Mouse (Mus musculus) liver, adult (tissue): Measurements from ENCODE around the gene 4930519G04Rik.
"Not testable (repeated sequence)": the region's sequence is repeated elsewhere in the genome, so short reads cannot be mapped to it uniquely, and the experiment has no call there.

Experiments used
- GATA4 ChIP-seq: IDR thresholded peaks from 2 replicates; pipeline ENCODE4 v1.6.1; 2014; ENCODE audit warnings: mild to moderate bottlenecking, low read length; ENCODE audit not compliant: insufficient replicate concordance

Gene 4930519G04Rik

DNA sequence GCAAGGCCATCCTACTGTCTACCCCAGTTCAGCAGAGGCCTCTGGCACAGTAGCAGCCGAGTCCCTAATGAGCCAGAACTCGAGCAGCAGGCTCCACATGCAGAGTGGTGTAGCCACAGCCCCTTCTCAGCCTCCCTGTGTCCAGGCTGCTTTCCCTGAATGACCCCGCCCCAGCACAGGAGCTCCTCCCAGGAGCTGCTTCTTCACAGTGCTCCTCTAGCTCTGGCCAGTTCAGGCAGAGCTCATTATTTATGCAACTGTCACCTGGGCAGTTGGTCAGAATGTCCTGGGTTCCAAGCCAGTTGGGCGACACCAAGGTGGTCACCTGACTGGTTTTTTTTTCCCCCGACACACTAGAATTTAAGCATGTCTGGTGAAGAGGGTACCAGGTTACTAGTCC, at the start of gene 4930519G04Rik:
Gene 4930519G04Rik, plus strand, starts transcription at position 301 of the 400 bp plus-strand sequence.
- not testable (repeated sequence) for TF ChIP-seq GATA4

DNA sequence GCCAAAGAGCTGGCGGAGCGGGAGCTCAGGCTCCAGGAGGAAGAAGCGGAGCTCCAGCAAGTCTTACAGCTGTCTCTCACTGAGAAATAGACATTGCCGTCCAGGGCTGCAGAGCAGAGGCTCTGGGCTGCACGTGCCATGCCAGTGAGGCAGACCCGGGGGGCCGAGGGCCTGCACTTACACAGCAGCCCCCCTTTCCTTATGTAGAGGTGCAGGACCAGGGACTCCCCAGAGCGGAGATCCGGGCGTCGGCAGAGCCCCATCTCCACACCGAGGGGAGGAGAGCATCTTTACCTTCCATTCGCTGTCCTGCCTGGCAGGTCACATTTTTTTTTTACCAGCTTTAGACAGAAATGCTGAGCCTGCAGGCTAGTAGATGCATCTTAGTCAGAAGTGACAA, 49.1 kb upstream of the 4930519G04Rik start:
- no peak for TF ChIP-seq GATA4

DNA sequence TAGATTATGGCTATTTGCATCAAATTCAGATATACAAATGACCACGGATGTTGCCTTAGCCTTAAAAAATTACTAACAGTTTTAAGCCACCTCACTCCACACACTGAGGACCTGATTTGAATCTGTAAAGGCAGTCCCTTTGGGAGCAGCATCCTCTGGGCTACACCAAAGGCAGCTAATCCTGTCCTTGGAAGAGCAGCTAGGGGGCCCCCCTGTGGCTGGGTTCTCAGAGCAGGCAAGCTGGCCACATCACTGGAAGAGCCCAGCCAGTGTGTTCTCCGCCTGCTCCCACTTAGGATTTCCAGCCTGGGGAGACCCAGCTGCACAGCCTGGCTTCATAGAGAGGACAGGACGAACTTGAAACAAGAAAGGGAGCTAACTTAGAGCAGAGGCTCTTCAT, 48.5 kb upstream of the 4930519G04Rik start:
- no peak for TF ChIP-seq GATA4

DNA sequence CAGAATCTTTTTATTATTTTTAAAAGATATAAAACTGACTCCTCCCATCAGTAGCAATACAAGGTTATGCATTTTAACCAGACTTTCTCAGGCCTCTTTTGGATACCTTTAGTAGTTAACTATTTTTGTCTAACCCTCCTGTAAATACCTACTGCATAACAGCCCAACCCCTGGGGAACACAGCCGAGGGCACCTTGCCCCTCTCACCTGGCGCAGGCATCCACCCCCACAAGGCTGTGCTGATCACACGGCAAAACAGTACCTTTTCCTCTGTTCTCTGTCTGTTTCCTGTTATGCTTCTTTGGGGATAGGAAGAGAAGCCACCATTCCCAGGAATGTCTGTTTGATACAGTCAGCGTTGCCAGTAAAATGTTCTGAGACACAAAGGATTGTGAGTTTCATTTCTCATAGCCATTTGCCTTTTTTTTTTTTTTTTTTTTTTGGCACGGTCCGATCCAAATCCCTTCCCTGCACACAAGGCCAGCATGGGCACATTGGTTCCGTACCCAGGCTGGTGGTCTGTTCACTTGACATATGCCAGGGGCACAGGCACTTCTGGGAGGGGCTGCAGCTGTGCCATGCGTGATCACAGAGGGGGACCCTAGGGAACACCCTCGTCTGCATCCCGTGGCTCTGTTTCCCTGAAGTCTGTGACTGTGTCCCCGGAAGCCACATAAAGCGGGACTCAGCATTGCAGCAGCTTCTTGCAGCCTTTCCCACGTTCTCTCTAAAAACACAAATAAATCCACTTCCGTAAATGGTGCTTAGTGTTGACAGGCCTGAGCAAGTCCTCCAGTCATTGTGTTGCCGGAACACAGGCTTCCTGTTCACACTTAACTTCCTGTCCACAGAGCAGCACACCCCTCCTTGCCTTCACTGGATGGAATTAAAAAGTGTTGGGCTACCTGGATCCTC, 47.8 kb upstream of the 4930519G04Rik start:
- TF ChIP-seq GATA4, result no peak

DNA sequence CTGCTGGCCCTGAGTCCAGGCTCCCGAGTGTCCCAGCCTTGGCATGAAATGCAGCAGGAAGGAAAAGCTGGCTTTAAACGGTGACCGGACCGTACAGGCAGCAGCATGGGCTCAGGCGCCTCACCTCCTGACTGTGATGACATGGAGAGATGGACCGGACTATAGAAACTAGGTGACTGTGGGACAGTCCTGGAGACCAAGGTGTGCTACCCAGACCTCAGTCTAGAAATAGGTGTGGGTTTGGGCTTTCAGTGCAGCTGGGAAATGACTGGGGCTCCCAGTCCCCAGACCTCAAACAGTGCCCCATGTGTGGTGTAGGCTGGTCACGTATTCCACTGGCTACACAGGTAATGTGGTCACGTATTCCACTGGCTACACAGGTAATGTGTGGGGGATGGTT, 46.8 kb upstream of the 4930519G04Rik start:
- no peak for TF ChIP-seq GATA4

DNA sequence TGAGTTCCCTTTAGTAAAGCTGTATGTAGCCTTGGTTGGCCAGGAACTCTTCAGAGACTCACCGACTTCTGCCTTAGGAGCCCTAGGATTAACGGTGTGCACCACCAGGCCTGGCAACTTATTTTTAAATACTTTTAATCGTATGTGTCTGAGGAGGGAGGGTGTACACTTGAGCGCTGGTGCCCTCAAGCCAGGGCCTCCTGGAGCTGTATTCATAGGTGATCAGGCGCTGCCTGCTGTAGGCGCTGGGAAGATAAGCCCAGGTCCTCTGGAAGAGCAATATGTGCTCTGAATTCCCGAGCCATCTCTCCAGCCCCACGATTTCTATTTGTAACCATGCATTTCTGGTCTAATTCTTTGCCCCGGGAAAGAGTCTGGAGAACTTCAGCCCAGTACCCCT, 46.4 kb upstream of the 4930519G04Rik start:
- TF ChIP-seq GATA4, result no peak

DNA sequence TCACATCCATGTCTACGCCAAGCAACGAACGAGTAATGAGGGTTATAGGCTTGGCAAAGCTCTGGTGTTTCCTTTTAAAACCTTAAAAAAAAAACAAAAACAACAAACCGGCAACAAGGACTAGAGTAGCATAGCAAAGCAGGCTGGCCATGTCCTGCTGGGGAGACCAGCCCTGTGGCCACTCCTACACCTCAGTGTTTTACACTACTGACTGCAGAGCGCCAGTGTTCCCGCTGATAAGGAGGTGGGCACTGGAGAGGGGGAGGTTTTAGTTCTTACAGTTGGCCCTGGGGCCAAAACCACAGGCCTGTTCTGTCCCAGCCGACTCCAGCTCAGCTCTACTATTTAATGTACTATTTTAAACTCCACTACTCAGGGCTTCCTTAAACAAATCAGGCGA, 46.0 kb upstream of the 4930519G04Rik start:
- TF ChIP-seq GATA4, result no peak

DNA sequence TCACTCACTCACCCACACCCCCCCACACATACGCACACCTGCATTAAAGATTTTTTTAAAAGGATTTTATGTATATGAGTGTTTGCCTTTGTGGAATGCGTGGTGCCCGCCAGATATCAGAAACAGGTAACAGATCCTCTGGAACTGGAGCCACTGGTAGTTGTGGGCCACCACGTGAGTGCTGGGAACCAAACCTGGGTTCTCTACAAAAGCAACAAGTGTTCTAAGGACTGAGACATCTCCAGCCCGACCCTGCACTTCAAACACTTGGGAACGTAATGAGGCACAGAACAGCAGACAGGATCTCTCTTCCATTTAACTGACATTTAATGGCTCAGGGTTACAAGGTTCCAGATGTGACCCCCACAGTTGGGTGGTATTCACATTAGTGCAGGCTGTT, 45.6 kb upstream of the 4930519G04Rik start:
- no peak for TF ChIP-seq GATA4

DNA sequence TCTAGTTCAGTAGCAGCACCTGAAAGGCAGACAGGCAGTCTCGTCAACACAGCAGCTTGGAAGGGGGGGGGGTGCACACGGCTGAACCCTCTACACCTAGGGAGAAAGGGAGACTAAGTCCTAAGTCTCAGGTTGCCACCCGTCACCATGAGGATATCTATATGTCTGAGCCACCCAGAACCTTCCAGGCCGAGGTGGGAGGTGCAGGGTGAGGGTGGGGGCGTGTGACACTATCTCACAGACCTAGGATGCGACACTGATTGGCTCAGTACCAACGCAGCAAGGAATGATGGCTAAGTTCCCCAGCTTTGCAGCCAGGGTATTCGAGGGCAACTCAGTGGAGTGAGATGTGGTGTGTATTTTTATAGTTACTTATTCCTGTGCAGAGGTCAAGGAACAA, 45.1 kb upstream of the 4930519G04Rik start:
- TF ChIP-seq GATA4, result no peak

DNA sequence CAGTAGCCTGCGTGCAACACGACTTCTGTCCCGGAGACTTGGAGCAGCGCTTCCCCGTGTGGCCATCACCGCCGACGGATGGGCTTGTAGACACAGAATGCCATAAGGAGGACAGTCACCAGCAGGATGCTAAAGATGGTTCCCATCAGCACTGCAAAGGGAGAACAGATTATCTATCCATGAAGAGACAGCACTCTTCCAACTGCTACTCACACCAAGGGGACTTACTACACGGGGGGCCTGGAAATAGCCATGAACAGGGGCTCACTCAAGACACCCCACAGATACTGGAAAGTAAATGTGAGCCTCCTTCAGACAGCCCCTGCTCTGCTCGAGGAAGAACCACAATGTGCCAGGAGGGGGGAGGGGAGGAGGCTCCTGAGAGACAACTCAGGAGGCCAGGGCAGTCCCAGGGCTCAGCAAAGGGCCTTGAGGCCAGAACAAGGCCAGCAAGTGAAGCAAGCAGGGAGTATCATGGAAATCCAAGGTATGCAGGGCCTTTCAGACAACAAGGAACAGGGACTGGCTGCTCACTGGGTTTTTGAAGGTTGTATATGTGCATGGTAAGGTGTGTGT, 44.2 kb upstream of the 4930519G04Rik start:
- no peak for TF ChIP-seq GATA4

DNA sequence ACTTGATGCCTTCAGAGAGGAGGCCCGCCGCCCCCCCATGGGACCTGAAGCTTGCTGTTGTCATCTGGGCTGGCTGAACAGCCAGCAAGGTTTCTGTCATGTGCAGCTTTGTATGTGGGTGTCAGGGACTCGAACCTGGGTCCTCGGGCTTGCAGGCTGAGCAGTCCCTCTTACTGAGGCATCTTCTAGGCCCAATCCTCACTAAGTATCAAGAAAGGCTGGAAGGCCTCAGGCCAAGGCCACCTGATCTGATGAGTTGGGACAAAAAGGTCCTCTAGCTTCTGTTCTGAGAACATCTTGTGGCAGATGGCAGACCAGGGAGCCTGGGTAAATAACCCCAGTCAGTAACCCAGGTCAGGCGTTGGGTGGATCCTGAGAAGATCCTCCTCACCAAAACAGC, 43.6 kb upstream of the 4930519G04Rik start:
- TF ChIP-seq GATA4, result no peak

DNA sequence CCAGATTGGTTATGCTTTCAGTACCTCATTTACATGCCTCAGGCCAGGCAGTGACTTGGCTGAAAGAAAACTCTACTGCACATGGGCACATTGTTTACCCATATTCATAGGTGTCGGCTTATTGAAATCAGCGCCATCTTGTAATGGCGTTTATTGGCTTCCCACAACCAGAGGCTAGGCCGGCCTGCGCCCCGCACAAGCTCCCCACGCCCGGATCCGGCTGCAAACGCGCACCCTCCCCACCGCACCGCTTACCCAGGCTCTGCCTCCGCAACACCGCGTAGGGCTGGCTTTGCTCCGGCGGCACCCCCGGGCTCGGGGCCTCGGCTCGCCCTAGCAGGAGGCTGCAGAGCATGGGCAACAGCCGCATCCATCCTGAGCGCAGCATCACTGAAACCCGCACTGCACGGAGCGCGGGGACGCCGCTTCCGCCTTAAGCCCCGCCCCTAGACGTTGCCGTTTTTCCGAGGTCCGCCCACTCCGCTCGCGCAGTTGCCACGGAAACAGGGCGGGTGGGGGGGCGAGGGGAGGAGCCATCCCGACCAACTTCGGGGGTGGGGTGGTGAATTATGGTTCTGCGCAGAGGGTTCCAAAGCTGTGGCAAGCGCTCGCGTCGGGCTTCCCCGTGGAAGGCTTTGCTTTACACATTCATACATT, 39.8 kb upstream of the 4930519G04Rik start:
- TF ChIP-seq GATA4, result no peak

DNA sequence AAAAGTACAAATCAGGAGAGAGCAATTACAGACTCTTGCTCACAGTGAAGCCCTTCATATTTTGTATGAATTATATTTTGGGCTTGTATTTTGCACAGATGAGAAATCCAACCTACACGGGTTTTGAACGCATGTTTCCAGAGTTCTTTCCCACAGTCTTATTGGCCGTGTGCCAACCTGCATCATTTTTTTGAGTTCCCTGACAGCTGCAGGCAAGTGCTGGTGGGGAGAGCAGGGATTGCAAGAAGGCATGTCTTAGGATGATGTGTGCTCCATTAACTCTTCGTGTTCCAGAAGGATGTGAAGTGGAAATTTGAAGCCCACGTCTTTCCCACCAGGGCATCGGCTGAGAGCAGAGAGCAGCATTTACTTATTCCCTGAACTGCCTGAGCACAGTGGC, 36.9 kb upstream of the 4930519G04Rik start:
- TF ChIP-seq GATA4, result no peak

DNA sequence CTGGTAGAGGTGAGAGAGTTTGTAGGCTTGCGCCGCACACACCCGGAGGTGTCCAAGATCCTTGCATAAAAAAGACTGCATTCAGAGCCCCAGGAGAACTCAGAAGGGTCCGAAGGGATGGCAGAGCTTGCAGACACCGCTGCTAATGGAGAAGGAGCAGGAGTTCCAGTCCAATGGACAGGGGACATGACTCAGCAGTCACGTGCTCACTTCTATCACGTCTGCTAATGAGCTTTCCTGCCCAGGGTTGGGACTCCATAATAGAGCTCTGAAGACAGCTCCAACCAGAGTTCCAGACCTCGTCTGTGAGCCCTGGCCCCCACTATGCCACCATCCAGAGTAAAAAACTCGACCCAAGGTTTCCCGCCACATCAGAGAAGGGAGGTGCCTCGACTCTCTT, 35.3 kb upstream of the 4930519G04Rik start:
- no peak for TF ChIP-seq GATA4

DNA sequence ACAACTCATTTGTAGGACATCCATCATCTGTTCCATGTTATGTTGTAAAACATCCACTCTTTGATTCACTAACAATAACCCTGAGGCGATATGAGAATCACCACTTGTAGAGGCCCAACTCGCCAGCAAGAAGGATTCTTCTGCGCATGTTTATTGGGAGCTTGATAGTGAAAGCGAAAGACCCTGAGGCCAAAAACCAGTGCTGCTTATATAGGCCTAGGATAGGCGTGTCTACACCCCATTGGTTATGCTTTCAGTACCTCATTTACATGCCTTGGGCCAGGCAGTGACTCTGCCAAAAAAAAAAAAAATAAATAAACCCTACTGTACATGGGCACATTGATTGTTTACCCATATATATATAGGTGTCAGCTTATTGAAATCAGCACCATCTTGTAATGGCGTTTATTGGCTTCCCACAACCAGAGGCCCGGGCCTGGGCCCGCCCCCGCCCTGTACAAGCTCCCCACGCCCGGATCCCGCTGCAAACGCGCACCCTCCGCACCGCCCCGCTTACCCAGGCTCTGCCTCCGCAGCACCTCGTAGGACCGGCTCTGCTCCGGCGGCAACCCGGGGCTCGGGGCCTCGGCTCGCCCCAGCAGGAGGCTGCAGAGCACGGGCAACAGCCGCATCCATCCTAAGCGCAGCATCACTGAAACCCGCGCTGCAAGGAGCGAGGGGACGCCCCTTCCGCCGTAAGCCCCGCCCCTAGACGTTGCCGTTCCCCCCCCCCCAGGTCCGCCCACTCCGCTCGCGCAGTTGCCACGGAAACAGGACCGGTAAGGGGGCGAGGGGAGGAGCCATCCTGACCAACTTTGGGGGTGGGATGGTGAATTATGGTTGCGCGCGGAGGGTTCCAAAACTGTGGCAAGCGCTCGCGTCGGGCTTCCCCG, 30.4 kb upstream of the 4930519G04Rik start, which contains the start of gene 1500011B03Rik:
Gene 1500011B03Rik, minus strand, starts transcription at position 673 of the 893 bp plus-strand sequence.
- TF ChIP-seq GATA4, result no peak

DNA sequence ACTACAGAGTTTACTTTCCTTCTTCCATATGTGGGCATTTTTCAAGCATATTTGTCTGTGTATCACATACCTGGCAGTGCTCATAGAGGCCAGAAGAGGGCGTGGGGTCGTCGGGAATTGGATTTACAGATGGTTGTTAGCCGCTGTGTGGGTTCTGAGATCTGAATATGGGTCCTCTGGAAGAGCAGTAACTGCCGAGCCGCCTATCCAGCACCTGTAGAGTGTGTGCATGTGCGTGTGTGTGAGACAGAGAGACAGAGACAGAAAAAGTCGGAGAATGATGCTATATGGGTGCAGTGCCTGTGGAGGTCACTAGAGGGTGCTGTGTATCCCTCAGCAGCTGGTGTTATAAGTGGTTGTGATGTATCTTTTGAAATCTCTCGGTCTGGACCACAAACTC, 29.3 kb upstream of the 4930519G04Rik start:
- no peak for TF ChIP-seq GATA4
